Mouse (Mus musculus) small intestine, adult 2 months (tissue): ENCODE measurements around the gene Olfr435.

Experiments used
- CTCF ChIP-seq: fragments of 200-500 bp; IDR thresholded peaks from 2 replicates; pipeline ENCODE4 v1.5.1; 2012; ENCODE audit warnings: low read depth, mild to moderate bottlenecking, control low read depth, inconsistent platforms, low read length, moderate library complexity, mixed read lengths; ENCODE audit not compliant: insufficient replicate concordance, insufficient read length; ENCODE audit errors: extremely low read depth
- POLR2A ChIP-seq: fragments of 200-500 bp; IDR thresholded peaks from 2 replicates; pipeline ENCODE4 v1.6.1; 2012; ENCODE audit warnings: low read depth, mild to moderate bottlenecking, control low read depth, inconsistent platforms, low read length, moderate library complexity

DNA sequence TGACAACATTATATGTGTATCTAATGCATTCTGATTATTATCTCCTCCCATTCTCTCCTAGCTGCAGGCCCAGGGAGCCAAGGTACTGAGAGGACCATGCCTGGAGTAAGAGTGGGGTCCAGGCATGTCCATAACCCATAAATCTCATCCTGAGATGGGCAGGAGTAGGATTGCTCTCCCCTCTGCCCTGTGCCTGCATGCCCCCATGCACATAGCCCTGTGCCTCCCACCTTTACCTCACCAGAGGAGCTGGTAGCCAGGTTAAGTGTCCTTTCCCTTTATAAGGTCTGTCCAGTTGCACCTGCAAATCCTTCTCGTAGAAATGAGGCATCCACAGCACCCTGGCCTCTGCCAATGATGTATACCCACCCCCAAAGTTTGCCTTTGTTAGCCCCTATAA lies 18.8 kb upstream of the Olfr435 start:
- TF ChIP-seq POLR2A = no peak
- TF ChIP-seq CTCF = no peak
